ENCODE assay signal across 13 mouse cellular contexts in genomic region chr12:70706806-70707628, GRCm38 (mm10).
DNase-seq lines count a peak whose midpoint lies in the region; ATAC-seq and TF ChIP-seq lines count a peak whose summit lies in the region.
"Had no signal": no experiment of that assay in that cellular context is flagged by ENCODE, and none has a peak within 500 bp of the region (broad histone marks: within the 10 kb centered on the region; RNA-seq: fewer than 3 reads in every experiment).

No protein-coding gene starts in this region.

- intact Hi-C loops in left cerebral cortex, adult 2 months (cut with DNase I) = no loop called here

- peaks cover 8% of the 10 kb centered on the region for H3K4me1 ChIP-seq in heart, embryonic 15.5 days (replicated peaks)
- peaks cover 15% of the 10 kb centered on the region for H3K4me1 ChIP-seq in brown adipose tissue, adult 24 weeks (ENCODE audit: control insufficient read depth, insufficient read depth, insufficient read length, low read length)
- H3K4me1 ChIP-seq: kidney, embryonic 15.5 days had no signal

- H3K79me2 ChIP-seq in myocyte (ENCODE audit: control insufficient read depth, insufficient read depth) = no peaks in the 10 kb centered on the region

- H3K4me3 ChIP-seq in heart, embryonic 15.5 days = no peak overlapping the region
- no peak overlapping the region for H3K4me3 ChIP-seq in brown adipose tissue, adult 24 weeks (ENCODE audit: insufficient read depth, low read depth, low read length)
- H3K4me3 ChIP-seq in myocyte = no peak overlapping the region
- H3K4me3 ChIP-seq in left cerebral cortex, adult 2 months = no peak overlapping the region
- H3K4me3 ChIP-seq: kidney, embryonic 15.5 days; limb, embryonic 13.5 days had no signal

- no peaks in the 10 kb centered on the region for H3K36me3 ChIP-seq in heart, embryonic 15.5 days
- no peaks in the 10 kb centered on the region for H3K36me3 ChIP-seq in myocyte (ENCODE audit: control insufficient read depth, insufficient read depth)
- H3K36me3 ChIP-seq: kidney, embryonic 15.5 days; limb, embryonic 13.5 days had no signal

- no peak overlapping the region for H3K4me2 ChIP-seq in heart, embryonic 15.5 days
- H3K4me2 ChIP-seq in myocyte (ENCODE audit: low read depth) = peak overlapping the region; percentile 80
- H3K4me2 ChIP-seq: kidney, embryonic 15.5 days; limb, embryonic 13.5 days had no signal

- ATAC-seq in heart, embryonic 15.5 days (replicated peaks; ENCODE audit: insufficient number of reproducible peaks, insufficient read depth, low FRiP score, low read depth) = no peak
- ATAC-seq: forebrain, embryonic 14.5 days; hindbrain, postnatal 0 days had no signal

- no peak for TF ChIP-seq POLR2A in myocyte (IDR thresholded peaks at IDR 0.05; ENCODE audit: insufficient read length, low read depth)

- H3ac ChIP-seq in myocyte (ENCODE audit: control insufficient read depth, insufficient read length) = no peak overlapping the region

- no peak for TF ChIP-seq CTCF in left cerebral cortex, adult 2 months (IDR thresholded peaks at IDR 0.05)

- H3K27me3 ChIP-seq in heart, embryonic 15.5 days = no peaks in the 10 kb centered on the region
- H3K27me3 ChIP-seq in myocyte (ENCODE audit: control insufficient read depth, insufficient read depth, insufficient read length) = no peaks in the 10 kb centered on the region
- H3K27me3 ChIP-seq: kidney, embryonic 15.5 days; limb, embryonic 13.5 days had no signal

- WGBS in heart, embryonic 15.5 days = 82% methylated on average over 11 of the region's 11 CpGs

- DNase-seq in heart, adult 18-20 months = no peak
- peak; percentile 28 for DNase-seq in 416B (ENCODE audit: low read depth)
- no peak for DNase-seq in testis, postnatal 10 days (ENCODE audit: low spot score)
- DNase-seq in left cerebral cortex, adult 2 months (ENCODE audit: extremely low spot score in 1 of 2, low spot score in 2 of 2) = no peak
- DNase-seq in layer of hippocampus, adult 8-10 months (ENCODE audit: low spot score in 2 of 2) = no peak
- DNase-seq: cerebellum, adult 8-10 months had no signal

- H3K9me3 ChIP-seq in heart, embryonic 15.5 days (replicated peaks) = no peaks in the 10 kb centered on the region
- H3K9me3 ChIP-seq: kidney, embryonic 15.5 days; limb, embryonic 13.5 days had no signal

- peak overlapping the region; percentile 0; the same call in 1 of the 2 replicates for H3K27ac ChIP-seq in heart, embryonic 15.5 days
- H3K27ac ChIP-seq in brown adipose tissue, adult 24 weeks (replicated peaks; ENCODE audit: low read depth, low read length) = peak overlapping the region; percentile 18
- H3K27ac ChIP-seq in left cerebral cortex, adult 2 months = no peak overlapping the region
- H3K27ac ChIP-seq: hindbrain, postnatal 0 days; kidney, embryonic 15.5 days; limb, embryonic 13.5 days had no signal

- H3K9ac ChIP-seq in heart, embryonic 15.5 days = no peak overlapping the region
- H3K9ac ChIP-seq: kidney, embryonic 15.5 days; limb, embryonic 13.5 days had no signal

TF ChIP-seq in myocyte, 11 proteins besides CTCF, POLR2A, EP300 and RAD21:
- TF ChIP-seq REST (IDR thresholded peaks at IDR 0.05; ENCODE audit: insufficient read depth, insufficient read length) = no peak
- TF ChIP-seq TCF12 (IDR thresholded peaks at IDR 0.05; ENCODE audit: insufficient read depth, poor library complexity, severe bottlenecking) = no peak
- no peak for TF ChIP-seq TCF3 (IDR thresholded peaks at IDR 0.05; ENCODE audit: insufficient read length, low read depth)
- TF ChIP-seq MYOD1 (IDR thresholded peaks at IDR 0.05; ENCODE audit: control insufficient read depth in 1 of 3, insufficient read length in 2 of 3, low read depth in 2 of 3) = no peak
- TF ChIP-seq CEBPB (IDR thresholded peaks at IDR 0.05; ENCODE audit: insufficient read depth, poor library complexity, severe bottlenecking) = no peak
- no peak for TF ChIP-seq SRF (IDR thresholded peaks at IDR 0.05; ENCODE audit: control insufficient read depth, insufficient read length, low read depth)
- no peak for TF ChIP-seq POLR2AphosphoS2 (IDR thresholded peaks at IDR 0.05; ENCODE audit: insufficient read length, low read depth)
- no peak for TF ChIP-seq MYOG (IDR thresholded peaks at IDR 0.05; ENCODE audit: control insufficient read depth in 1 of 3, insufficient read depth in 1 of 3, insufficient read length in 2 of 3, low read depth in 2 of 3)
- no peak for TF ChIP-seq E2F4 (IDR thresholded peaks at IDR 0.05; ENCODE audit: insufficient read depth)
- no peak for TF ChIP-seq MAX (IDR thresholded peaks at IDR 0.05; ENCODE audit: low read depth)
- no peak for TF ChIP-seq USF1 (IDR thresholded peaks at IDR 0.05; ENCODE audit: low read depth)
TF ChIP-seq in myocyte: peak in this region for 0.
